Mouse (Mus musculus) ovary, postnatal 14 days (tissue): ENCODE measurements around the gene Atxn2l.
"Not testable (repeated sequence)": the region's sequence is repeated elsewhere in the genome, so short reads cannot be mapped to it uniquely, and the experiment has no call there.

Experiments
- DNase-seq: peaks from one replicate; pipeline ENCODE4 v3.0.0; 2022; ENCODE audit warnings: low spot score

Gene Atxn2l

GRCm38 (mm10) chr7:126487617-126488385 is 15.4 kb downstream of the Atxn2l start:
- DNase-seq: not testable (repeated sequence)

GRCm38 (mm10) chr7:126487052-126487483 is 16.2 kb downstream of the Atxn2l start, which contains the start of gene Tufm:
Gene Tufm, plus strand, starts transcription at chr7:126487361.
- peak; percentile 86 for DNase-seq

GRCm38 (mm10) chr7:126482392-126482871 is 20.8 kb downstream of the Atxn2l start:
- peak; percentile 57 for DNase-seq

GRCm38 (mm10) chr7:126481699-126482098 is 21.5 kb downstream of the Atxn2l start:
- DNase-seq: no peak

- peak; percentile 79 for DNase-seq
These were observed 28.1 kb downstream of the Atxn2l start, which contains the start of gene Sh2b1 for GRCm38 (mm10) chr7:126474993-126475581. Gene Sh2b1, minus strand, starts transcription at chr7:126475424.

GRCm38 (mm10) chr7:126474486-126474955 is 28.7 kb downstream of the Atxn2l start:
- no peak for DNase-seq

GRCm38 (mm10) chr7:126473470-126474086 is 29.7 kb downstream of the Atxn2l start:
- DNase-seq: no peak

GRCm38 (mm10) chr7:126472713-126473112 is 30.5 kb downstream of the Atxn2l start:
- no peak for DNase-seq

GRCm38 (mm10) chr7:126472306-126472705 is 30.9 kb downstream of the Atxn2l start:
- DNase-seq: no peak

- DNase-seq: no peak
These were observed 31.4 kb downstream of the Atxn2l start for GRCm38 (mm10) chr7:126471853-126472252.

GRCm38 (mm10) chr7:126471361-126471760 is 31.9 kb downstream of the Atxn2l start:
- DNase-seq: no peak

GRCm38 (mm10) chr7:126470077-126470476 is 33.2 kb downstream of the Atxn2l start:
- DNase-seq: no peak

GRCm38 (mm10) chr7:126467834-126468627 is 35.2 kb downstream of the Atxn2l start:
- DNase-seq: no peak

- no peak for DNase-seq
These were observed 36.0 kb downstream of the Atxn2l start for GRCm38 (mm10) chr7:126467271-126467670.

GRCm38 (mm10) chr7:126466707-126467106 is 36.5 kb downstream of the Atxn2l start:
- DNase-seq: no peak

- no peak for DNase-seq
These were observed 37.1 kb downstream of the Atxn2l start for GRCm38 (mm10) chr7:126466116-126466515.

GRCm38 (mm10) chr7:126465246-126466030 is 37.8 kb downstream of the Atxn2l start:
- DNase-seq: no peak

- no peak for DNase-seq
These were observed 38.4 kb downstream of the Atxn2l start for GRCm38 (mm10) chr7:126464836-126465235.

- no peak for DNase-seq
These were observed 39.1 kb downstream of the Atxn2l start for GRCm38 (mm10) chr7:126464121-126464520.

- no peak for DNase-seq
These were observed 39.7 kb downstream of the Atxn2l start for GRCm38 (mm10) chr7:126463547-126463946.

GRCm38 (mm10) chr7:126463004-126463403 is 40.2 kb downstream of the Atxn2l start, which contains the start of gene Atp2a1:
Gene Atp2a1, minus strand, starts transcription at chr7:126463108.
- DNase-seq: no peak
